Mouse (Mus musculus) gastrocnemius, adult 8-10 months (tissue): ENCODE measurements at regions not wholly inside any gene's neighbourhood (a gene's known extent, or its start where the extent isn't known, plus 50 kb on each side); places are given as distances from the start of the nearest gene placed in this dataset.
"Not testable (repeated sequence)": the region's sequence is repeated elsewhere in the genome, so short reads cannot be mapped to it uniquely, and the experiment has no call there.

Experiments
- DNase-seq, 2 experiments: peaks; one replicate each; pipeline ENCODE4 v3.0.0; 2022; ENCODE audit warnings: low spot score in 2 of 2

- no peak for DNase-seq
Observed at GRCm38 (mm10) chr6:102005627-102006026, 567.3 kb downstream of the Cntn3 start.

- DNase-seq, result no peak
Observed at GRCm38 (mm10) chr6:101998181-101998580, 574.7 kb downstream of the Cntn3 start.

DNA sequence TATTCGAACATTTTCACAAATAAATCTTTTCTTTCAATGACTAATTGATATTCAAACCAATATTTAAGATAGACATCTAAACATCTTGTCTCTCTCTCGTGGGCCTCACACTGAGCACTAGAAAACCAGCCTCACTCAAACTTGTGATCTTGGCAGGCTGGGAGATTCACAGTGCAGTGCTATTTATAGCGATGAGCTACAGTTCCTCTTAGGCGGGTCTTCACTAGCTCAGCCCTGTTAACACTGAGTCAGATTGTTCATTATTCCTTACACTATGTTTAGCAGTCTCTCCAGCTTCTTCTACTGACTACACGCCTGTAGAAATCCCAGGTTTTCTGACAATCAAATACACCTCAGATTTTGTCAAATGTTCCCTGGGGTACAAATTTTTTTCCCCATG is 575.3 kb downstream of the Cntn3 start:
- no peak for DNase-seq

DNA sequence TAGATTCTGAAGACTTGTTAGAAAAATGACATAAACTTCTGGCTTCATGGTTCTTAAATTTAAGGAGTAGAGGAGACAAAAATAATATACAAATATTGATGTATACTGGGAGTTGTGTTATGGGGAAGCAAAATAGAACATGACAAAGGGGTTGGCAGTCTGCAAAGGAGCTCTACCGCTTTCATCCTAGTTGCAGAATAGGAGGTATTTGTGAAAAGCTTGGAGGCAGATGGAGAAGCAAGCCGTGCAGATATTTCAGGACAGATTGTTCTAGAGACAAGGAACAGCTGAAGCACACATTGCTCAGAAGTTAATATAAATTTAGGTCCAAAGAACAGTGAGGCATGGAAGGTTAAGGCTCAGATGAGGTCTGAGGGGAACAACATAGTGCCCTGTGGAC is 580.1 kb downstream of the Cntn3 start:
- DNase-seq, result no peak

DNA sequence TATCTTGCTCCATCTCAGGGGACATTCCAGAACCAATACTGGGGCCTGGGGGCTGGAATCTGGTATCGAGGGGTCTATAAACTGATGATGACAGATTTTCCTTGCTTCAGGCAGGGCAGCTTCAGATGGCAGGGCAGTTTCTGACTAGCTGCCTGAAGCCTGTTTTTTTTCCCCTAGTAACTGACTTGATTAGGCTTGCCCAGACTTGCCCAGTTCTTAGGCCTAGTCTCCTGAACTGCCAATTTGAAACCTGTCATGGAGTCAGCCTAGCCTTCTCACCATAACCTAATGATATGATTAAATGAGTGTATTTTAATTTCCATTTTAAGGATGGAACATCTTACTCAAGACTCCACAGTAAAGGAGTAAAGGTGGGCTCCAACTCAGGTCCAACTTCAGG is 591.2 kb downstream of the Cntn3 start:
- DNase-seq, result no peak

DNA sequence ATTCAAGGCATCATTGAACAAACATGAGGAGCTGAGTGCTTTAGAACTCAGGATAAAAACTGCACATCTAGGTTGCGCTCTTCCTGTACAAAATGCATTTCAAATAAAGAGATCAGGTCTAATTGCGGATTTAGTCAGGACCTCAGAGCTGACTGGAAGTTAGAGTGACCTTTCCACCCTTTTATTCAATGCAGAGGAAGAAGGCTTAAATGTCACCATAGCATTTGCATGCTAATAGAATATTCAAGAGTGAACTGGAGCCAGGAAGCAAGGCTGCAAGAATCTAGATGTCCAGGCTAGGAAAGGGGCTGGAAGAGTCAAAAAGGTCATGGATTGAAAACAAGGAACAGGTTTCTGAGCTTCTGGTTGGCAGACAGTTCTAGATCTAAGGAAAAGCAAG is 593.7 kb downstream of the Cntn3 start:
- no peak for DNase-seq

DNA sequence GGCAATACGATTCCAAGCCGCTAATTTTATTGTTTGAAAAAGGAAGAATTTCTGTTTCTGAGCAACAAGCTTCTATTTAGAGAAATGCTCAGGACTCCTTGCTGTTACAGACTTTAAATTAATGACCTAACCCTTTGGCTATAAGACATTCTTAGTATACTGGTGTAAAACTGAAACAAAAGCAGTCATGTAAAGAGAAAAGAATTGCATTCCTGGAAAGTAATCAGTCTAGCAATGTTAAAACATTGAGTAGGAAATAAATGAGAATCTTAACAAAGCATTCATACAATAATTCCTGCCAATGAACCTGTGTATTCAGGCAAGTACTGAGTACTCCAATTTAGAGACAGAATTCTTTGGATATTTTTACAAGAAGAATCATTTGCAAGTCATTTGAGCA is 587.2 kb upstream of the Pdzrn3 start:
- no peak for DNase-seq

- not testable (repeated sequence) for DNase-seq
Observed at GRCm38 (mm10) chr6:101961476-101961875, 583.8 kb upstream of the Pdzrn3 start.

DNA sequence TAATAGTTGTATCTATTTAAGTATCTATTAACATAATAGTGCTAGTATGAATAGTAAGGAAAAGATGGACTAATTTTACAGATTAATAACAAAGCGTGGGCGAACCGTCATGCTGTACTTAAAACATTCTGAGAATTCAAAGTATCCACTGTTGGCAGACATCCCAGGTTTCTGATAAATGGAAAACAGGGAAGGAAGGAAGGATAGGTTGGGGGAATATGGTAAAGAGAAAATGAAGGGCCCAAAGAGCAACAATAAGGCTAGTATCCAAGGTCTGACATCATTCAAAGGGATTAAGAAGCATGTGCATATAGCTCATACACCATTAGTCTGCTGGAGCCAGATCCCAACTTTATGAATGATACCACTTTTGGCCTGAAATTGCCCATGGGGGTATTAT is 572.0 kb upstream of the Pdzrn3 start:
- no peak for DNase-seq

DNA sequence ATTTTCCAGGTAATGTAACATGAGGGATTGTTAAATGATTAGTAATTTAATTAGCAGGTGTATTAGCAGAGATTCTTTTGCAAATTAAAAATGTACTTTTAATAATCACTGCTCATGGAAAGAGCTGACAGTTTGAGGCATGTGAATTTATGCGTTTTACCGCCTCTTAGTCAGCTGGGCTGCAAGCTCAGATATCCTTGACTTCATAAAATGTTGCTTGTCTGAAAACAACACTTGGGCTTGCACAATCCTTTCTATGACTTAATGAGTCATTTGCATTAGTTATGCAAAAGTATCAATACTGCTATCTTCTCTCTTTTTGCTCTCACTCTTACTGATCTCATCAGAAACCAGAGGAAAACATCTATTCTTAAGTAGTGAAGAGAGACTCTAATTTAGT is 571.3 kb upstream of the Pdzrn3 start:
- no peak for DNase-seq

- no peak for DNase-seq
Observed at GRCm38 (mm10) chr6:101940266-101940866, 562.7 kb upstream of the Pdzrn3 start.

GRCm38 (mm10) chr6:101938393-101938985 is 560.8 kb upstream of the Pdzrn3 start:
- DNase-seq, result no peak

- no peak for DNase-seq
Observed at GRCm38 (mm10) chr6:101937467-101938392, 560.0 kb upstream of the Pdzrn3 start.

DNA sequence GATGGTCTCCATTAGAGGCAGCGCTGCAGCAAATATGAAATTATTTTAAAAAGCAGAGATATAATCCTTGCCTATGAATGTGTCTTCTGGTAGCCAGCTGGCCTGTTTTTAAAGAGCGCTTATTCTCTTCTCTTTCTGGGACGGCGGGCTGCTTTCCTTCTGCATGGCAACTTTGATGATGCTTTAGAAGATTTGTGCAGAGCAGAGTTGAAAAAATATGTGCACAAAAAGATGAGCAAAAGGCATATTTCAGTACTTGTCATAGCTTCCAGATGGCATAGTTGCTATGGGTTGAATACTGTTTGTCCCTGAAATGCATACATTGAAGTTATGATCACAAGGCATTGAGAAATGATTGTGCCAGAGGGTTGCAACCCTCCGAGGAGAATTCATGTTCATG is 554.1 kb upstream of the Pdzrn3 start:
- DNase-seq, result no peak

DNA sequence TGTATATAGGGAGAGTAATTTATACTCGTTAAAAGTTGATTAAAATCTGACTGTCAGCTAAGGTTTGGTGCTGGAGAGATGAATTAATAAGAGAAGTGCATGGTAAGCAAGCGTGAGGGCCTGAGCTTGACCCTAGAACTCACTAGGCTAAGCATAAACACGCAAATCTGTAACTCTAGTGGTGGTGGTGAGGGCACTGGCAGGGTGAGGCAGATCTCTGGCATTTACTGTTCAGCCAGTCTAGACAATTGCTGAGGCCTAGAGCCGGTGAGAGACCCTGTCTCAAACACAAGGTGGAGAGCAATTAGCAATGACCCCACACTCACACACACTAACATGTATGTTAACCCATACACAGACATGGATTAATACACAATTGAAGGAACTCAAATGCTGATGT is 544.0 kb upstream of the Pdzrn3 start:
- DNase-seq, result no peak

DNA sequence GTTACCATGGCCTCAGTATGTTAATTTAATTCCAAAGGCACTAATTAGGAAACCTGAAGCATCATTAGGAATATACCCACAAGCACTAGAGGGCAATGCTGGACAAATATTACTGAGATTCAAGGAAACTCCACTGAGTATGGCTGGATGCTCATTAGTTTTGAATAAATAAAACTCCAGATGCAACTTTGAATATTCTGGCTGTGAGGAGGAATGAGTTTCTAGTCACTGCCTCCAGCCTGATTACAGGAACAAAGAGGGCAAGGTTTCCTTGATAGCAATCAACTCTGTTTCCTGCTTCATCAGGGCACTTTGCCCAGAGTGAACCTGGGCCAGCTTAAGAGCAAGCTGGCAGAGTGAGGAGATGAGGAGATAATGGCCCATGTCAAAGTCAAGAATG is 543.5 kb upstream of the Pdzrn3 start:
- DNase-seq, result no peak

- DNase-seq, result no peak
Observed at GRCm38 (mm10) chr6:101918914-101919313, 541.2 kb upstream of the Pdzrn3 start.

DNA sequence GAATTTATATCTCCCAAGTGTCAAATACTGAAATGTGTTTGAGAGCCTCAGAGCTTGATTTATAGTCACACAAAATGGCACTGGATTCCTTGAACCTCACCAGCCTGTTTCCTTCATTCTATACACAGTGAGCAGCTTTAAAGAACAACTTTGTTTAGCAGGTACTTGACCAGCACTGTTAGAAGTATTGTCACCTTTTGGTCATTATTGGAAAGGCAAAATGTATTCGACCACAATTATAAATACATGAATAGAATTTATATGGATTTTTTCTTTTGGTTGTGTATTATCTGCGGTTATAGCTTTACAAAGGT is 527.3 kb upstream of the Pdzrn3 start:
- DNase-seq, result no peak

DNA sequence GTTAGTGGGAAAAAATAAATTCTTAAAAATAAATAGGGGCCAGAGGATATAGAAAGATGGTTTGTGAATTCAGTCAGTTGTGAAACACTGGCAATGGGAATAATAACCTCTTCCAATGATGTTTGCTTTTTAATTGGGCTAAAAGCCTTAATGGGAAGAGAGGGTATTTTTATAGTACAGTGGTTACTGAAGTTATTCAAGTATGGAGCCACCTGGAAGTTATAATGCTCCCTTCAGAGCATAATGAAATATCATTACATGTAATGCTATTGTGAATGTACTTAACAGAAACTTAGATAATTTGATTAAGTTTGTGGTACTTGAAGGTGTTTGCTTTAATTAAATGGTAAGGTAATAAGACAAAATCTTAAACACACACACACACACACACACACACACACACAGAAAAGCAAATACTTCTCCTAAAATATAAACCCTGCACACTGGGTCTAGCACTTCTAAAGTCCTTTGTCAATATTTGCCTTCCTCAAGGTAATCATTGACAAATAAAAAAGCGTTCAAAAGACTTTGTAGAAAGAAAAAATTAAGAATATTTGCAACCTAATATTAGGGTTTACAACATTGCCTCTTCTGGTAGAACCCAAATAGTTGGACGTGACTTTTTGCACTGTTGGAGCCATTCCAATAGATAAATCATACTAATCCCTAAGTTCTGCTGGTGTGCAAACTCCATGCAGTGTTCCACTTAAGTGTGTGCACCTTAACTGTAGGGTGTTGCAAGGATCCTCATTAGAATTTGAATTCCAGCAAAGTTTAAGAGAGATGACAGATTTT is 526.7 kb upstream of the Pdzrn3 start:
- DNase-seq, result no peak

GRCm38 (mm10) chr6:101902276-101902675 is 524.6 kb upstream of the Pdzrn3 start:
- no peak for DNase-seq

DNA sequence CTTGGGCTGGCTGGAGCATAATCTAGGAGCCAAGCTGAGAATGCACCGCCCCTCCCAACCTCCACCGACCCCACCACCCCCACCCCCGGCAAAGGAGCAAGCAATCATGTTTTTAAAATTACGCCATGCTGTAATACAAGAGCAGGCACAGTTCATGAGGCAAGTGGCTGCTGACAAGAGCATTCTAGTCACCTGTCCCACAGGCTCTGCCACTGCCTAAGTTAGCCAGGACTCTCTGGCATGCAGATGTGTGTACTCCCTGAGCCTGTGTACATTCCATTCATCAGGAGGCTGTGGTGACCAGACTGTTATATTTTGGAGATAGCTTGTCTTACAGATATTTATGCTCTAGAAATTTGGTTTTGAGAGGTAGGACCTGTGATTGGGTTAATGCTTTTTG is 520.8 kb upstream of the Pdzrn3 start:
- DNase-seq, result no peak

DNA sequence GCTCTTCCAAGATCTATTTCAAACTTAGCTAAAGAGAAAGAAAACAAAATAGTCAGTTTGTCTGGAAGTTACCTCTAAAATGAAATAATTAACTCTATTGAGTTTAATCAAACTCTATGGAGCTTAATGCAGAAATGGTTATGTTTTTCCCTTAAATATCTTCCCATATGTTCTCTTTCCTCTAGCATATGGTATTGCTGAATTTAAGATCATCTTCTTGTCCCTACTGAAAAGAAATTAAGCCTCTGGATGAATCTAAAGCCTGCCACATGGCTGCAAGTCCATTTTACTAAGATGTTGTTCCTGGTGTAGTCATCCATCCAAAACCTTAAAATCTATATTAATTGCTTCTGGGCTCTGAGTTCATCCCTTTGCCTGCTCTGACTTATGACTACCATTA is 513.0 kb upstream of the Pdzrn3 start:
- DNase-seq, result no peak
